29 mouse cellular contexts compared by ENCODE assay signal in the genomic region with DNA sequence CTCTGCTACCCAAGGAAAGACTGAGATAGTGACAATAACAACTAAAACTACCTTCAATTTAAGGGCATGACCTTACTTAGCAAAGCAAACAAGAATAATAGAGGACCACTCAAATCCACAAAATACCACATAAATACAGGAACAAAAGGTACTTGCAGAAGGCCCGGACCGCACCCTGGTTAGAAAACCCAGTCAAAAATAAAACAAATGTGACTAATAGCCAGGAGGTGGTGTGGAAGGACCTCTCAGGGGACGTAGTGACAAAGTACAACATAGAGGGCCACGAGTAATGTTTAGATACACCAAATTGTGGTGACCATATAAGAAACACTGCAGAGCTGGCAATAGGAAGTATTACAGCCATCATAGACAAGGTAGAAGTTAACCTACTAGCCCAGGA. TPM values are rescaled to one million over a fixed set of nuclear protein-coding genes. Genes with fewer than 3 reads are reported as not detected.
A peak's percentile ranks its signal among the peaks of the same experiment; 100 is the strongest.
DNase-seq lines count a peak whose midpoint lies in the region; ATAC-seq and TF ChIP-seq lines count a peak whose summit lies in the region.
"Had no signal": no experiment of that assay in that cellular context is flagged by ENCODE, and none has a peak within 500 bp of the region (broad histone marks: within the 10 kb centered on the region; RNA-seq: fewer than 3 reads in every experiment).

No protein-coding gene starts in this region.

- H3K9me3 ChIP-seq in lung, embryonic 15.5 days: no peaks in the 10 kb centered on the region
- H3K9me3 ChIP-seq in hindbrain, postnatal 0 days (ENCODE audit: low read length): no peaks in the 10 kb centered on the region
- H3K9me3 ChIP-seq: embryonic facial prominence, embryonic 13.5 days; embryonic facial prominence, embryonic 15.5 days; forebrain, embryonic 10.5 days; forebrain, embryonic 12.5 days had no signal

- 0 out of 2 replicates have a peak overlapping the region, but pooled peaks have one; percentile 15 for H3K27ac ChIP-seq in lung, embryonic 15.5 days
- H3K27ac ChIP-seq in testis, adult 2 months (ENCODE audit: control insufficient read depth, insufficient read depth, low read depth, low read length): no peak overlapping the region
- no peak overlapping the region for H3K27ac ChIP-seq in hindbrain, postnatal 0 days
- H3K27ac ChIP-seq: embryonic facial prominence, embryonic 13.5 days; embryonic facial prominence, embryonic 15.5 days; forebrain, embryonic 10.5 days; forebrain, embryonic 12.5 days had no signal

- H3K36me3 ChIP-seq in lung, embryonic 15.5 days: no peaks in the 10 kb centered on the region
- H3K36me3 ChIP-seq in testis, adult 2 months (ENCODE audit: control insufficient read depth, insufficient read depth, low read length): no peaks in the 10 kb centered on the region
- H3K36me3 ChIP-seq in hindbrain, postnatal 0 days (ENCODE audit: insufficient read depth, low read length): no peaks in the 10 kb centered on the region
- H3K36me3 ChIP-seq: embryonic facial prominence, embryonic 13.5 days; embryonic facial prominence, embryonic 15.5 days; forebrain, embryonic 10.5 days; forebrain, embryonic 12.5 days had no signal

- no peak overlapping the region for H3K4me2 ChIP-seq in lung, embryonic 15.5 days
- H3K4me2 ChIP-seq in hindbrain, postnatal 0 days (ENCODE audit: low read depth, low read length): no peak overlapping the region
- H3K4me2 ChIP-seq: embryonic facial prominence, embryonic 13.5 days; embryonic facial prominence, embryonic 15.5 days; forebrain, embryonic 12.5 days had no signal

- H3K4me1 ChIP-seq in lung, embryonic 15.5 days: peaks cover 13% of the 10 kb centered on the region; the same call in 1 of the 2 replicates
- peaks cover 11% of the 10 kb centered on the region for H3K4me1 ChIP-seq in testis, adult 2 months (ENCODE audit: control insufficient read depth, insufficient read depth, low read length)
- H3K4me1 ChIP-seq in hindbrain, postnatal 0 days (ENCODE audit: insufficient read depth, low read length): no peaks in the 10 kb centered on the region
- H3K4me1 ChIP-seq: embryonic facial prominence, embryonic 13.5 days; embryonic facial prominence, embryonic 15.5 days; forebrain, embryonic 12.5 days had no signal

- H3K27me3 ChIP-seq in lung, embryonic 15.5 days: no peaks in the 10 kb centered on the region
- no peaks in the 10 kb centered on the region for H3K27me3 ChIP-seq in testis, adult 2 months (ENCODE audit: control insufficient read depth, insufficient read depth, low read length)
- no peaks in the 10 kb centered on the region for H3K27me3 ChIP-seq in hindbrain, postnatal 0 days (ENCODE audit: insufficient read depth, low read length)
- H3K27me3 ChIP-seq: embryonic facial prominence, embryonic 13.5 days; embryonic facial prominence, embryonic 15.5 days; forebrain, embryonic 12.5 days had no signal

- 70% methylated on average over 4 of the region's 4 CpGs for WGBS in lung, embryonic 15.5 days
- 88% methylated on average over 4 of the region's 4 CpGs for WGBS in hindbrain, postnatal 0 days

- no peak for TF ChIP-seq CTCF in testis, adult 2 months (IDR thresholded peaks at IDR 0.05; ENCODE audit: control insufficient read depth, insufficient read depth, insufficient replicate concordance, low read depth, low read length)
- no peak for TF ChIP-seq CTCF in hindbrain, postnatal 0 days (IDR thresholded peaks at IDR 0.05; ENCODE audit: low read depth)

- TF ChIP-seq POLR2A in testis, adult 2 months (IDR thresholded peaks at IDR 0.05; ENCODE audit: control insufficient read depth, low read depth, low read length): no peak

- no peak for ATAC-seq in lung, embryonic 15.5 days (ENCODE audit: borderline replicate concordance, extremely low read depth, low FRiP score, low TSS enrichment)
- no peak for ATAC-seq in hindbrain, postnatal 0 days
- ATAC-seq: forebrain, embryonic 14.5 days had no signal

- no peak overlapping the region for H3K4me3 ChIP-seq in lung, embryonic 15.5 days
- peak overlapping the region; percentile 78 for H3K4me3 ChIP-seq in testis, adult 2 months (ENCODE audit: control insufficient read depth, low read depth, low read length)
- no peak overlapping the region for H3K4me3 ChIP-seq in hindbrain, postnatal 0 days (ENCODE audit: low read length)
- H3K4me3 ChIP-seq: embryonic facial prominence, embryonic 13.5 days; embryonic facial prominence, embryonic 15.5 days; erythroblast, embryonic 14.5 days; forebrain, embryonic 10.5 days; forebrain, embryonic 12.5 days had no signal

- H3K9ac ChIP-seq in lung, embryonic 15.5 days: no peak overlapping the region
- H3K9ac ChIP-seq in hindbrain, postnatal 0 days (replicated peaks; ENCODE audit: low read length): no peak overlapping the region
- H3K9ac ChIP-seq: embryonic facial prominence, embryonic 13.5 days; embryonic facial prominence, embryonic 15.5 days; forebrain, embryonic 12.5 days had no signal

- DNase-seq in lung, postnatal 10 days: no peak
- no peak for DNase-seq in testis, postnatal 10 days (ENCODE audit: low spot score)
- DNase-seq in lung, postnatal 36 days: peak; percentile 42
- no peak for DNase-seq in hindbrain, postnatal 0 days (ENCODE audit: low spot score)
- DNase-seq: adrenal gland, adult 2 months; adrenal gland, postnatal 10 days; adrenal gland, postnatal 25 days; cerebellum, adult 11 months; cerebellum, adult 18-20 months; cerebellum, adult 8-10 months; cerebellum, adult 9-11 months; cerebellum, postnatal 14 days; cerebellum, postnatal 36 days; embryo, embryonic 11 days had no signal

RNA-seq across cellular contexts. Expression of a gene that starts 10.3 kb away (rescaled TPM):
- polyA plus RNA-seq in lung, embryonic 15.5 days (2015; fragmentation: Nextera tagmentation; extraction: Ambion mirVana): 61.7 and 69.6 TPM in 2 replicates
- 49.1 and 53.2 TPM in 2 replicates for polyA plus RNA-seq in testis, adult 2 months (2012; rRNA removed)
- 4.4 and 8.1 TPM in 2 replicates for total RNA-seq in hindbrain, postnatal 0 days (2014; rRNA removed)
- polyA plus RNA-seq in hindbrain, postnatal 0 days (2015; fragmentation: Nextera tagmentation; extraction: Ambion mirVana): 45.0 and 50.7 TPM in 2 replicates

RNA-seq across cellular contexts. Expression of a gene that starts 23.0 kb away (rescaled TPM):
- 46.6 and 49.2 TPM in 2 replicates for polyA plus RNA-seq in lung, embryonic 15.5 days (2015; fragmentation: Nextera tagmentation; extraction: Ambion mirVana)
- 24.9 and 27.7 TPM in 2 replicates for polyA plus RNA-seq in testis, adult 2 months (2012; rRNA removed)
- 41.4 and 49.1 TPM in 2 replicates for total RNA-seq in hindbrain, postnatal 0 days (2014; rRNA removed)
- 39.7 and 42.3 TPM in 2 replicates for polyA plus RNA-seq in hindbrain, postnatal 0 days (2015; fragmentation: Nextera tagmentation; extraction: Ambion mirVana)

RNA-seq across cellular contexts. Expression of a gene that starts 23.5 kb away (rescaled TPM):
- polyA plus RNA-seq in lung, embryonic 15.5 days (2015; fragmentation: Nextera tagmentation; extraction: Ambion mirVana): not detected in 2 replicates
- 0.70 and 0.88 TPM in 2 replicates for polyA plus RNA-seq in testis, adult 2 months (2012; rRNA removed)
- not detected in 2 replicates for total RNA-seq in hindbrain, postnatal 0 days (2014; rRNA removed)
- polyA plus RNA-seq in hindbrain, postnatal 0 days (2015; fragmentation: Nextera tagmentation; extraction: Ambion mirVana): not detected in 2 replicates
- total RNA-seq: adrenal gland, adult 2 months; adrenal gland, postnatal 10 days; adrenal gland, postnatal 25 days; adrenal gland, postnatal 4 days; common myeloid progenitor, adult 5-6 weeks had no signal
- polyA plus RNA-seq: brain, embryonic 14.5 days; embryonic facial prominence, embryonic 11.5 days; embryonic facial prominence, embryonic 13.5 days; embryonic facial prominence, embryonic 15.5 days; erythroblast, embryonic 14.5 days; forebrain, embryonic 10.5 days; forebrain, embryonic 12.5 days; forebrain, embryonic 14.5 days had no signal

RNA-seq across cellular contexts. Expression of a gene that starts 34.8 kb away (rescaled TPM):
- polyA plus RNA-seq in lung, embryonic 15.5 days (2015; fragmentation: Nextera tagmentation; extraction: Ambion mirVana): not detected in 2 replicates
- polyA plus RNA-seq in testis, adult 2 months (2012; rRNA removed): 54.4 and 63.4 TPM in 2 replicates
- not detected in 2 replicates for total RNA-seq in hindbrain, postnatal 0 days (2014; rRNA removed)
- 0.10 and 0.18 TPM in 2 replicates for polyA plus RNA-seq in hindbrain, postnatal 0 days (2015; fragmentation: Nextera tagmentation; extraction: Ambion mirVana)
- total RNA-seq: adrenal gland, adult 2 months; adrenal gland, postnatal 10 days; adrenal gland, postnatal 25 days; adrenal gland, postnatal 4 days; common myeloid progenitor, adult 5-6 weeks; ES-E14; MEL had no signal
- polyA plus RNA-seq: adrenal gland, adult 2 months; brain, embryonic 14.5 days; C2C12; erythroblast, embryonic 14.5 days; forebrain, embryonic 10.5 days; forebrain, embryonic 14.5 days had no signal
